Mouse (Mus musculus) activated CD4-positive, CD25-positive, alpha-beta regulatory T cell, adult 4 months (primary cell): Measurements from ENCODE around the gene Gpr39. TPM values are rescaled to one million over a fixed set of nuclear protein-coding genes. Genes with fewer than 3 reads are reported as not detected.

ENCODE experiments used
- ATAC-seq: one replicate; pipeline ENCODE4 v1.8.0; 2017
- polyA plus RNA-seq, 2 experiments: library from polyadenylated mRNA; unstranded; fragments of 100-300 nt; shearing (Covaris generic); gene quantifications; one replicate each; pipeline ENCODE4 v1.2.1; 2017

The Gpr39 gene
- polyA plus RNA-seq, 2 experiments from 2014 or later, result not detected

DNA sequence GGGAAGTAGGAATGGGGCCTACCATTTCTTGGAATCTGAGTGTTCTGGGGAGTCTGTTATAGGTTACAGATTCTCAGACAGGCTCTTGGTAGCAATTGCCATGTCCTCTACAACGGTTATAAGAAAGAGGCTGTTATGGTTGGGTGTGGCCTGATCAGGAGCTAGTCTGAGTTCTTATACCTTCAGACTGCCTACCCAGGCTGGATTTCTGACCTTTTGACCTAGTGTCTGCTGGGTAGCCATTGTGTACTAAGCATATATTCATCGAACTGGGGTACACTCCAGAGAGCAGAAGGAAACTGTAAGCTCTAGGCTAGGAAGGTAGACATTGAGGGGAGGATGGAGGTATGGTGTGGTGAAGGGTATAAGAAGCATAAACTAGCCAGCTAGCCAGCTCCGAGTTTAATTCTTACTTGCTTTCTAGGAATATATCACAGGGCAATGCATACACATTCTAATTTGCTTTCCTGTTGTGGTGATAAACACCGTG is 24.4 kb downstream of the Gpr39 start:
- ATAC-seq, result no peak

DNA sequence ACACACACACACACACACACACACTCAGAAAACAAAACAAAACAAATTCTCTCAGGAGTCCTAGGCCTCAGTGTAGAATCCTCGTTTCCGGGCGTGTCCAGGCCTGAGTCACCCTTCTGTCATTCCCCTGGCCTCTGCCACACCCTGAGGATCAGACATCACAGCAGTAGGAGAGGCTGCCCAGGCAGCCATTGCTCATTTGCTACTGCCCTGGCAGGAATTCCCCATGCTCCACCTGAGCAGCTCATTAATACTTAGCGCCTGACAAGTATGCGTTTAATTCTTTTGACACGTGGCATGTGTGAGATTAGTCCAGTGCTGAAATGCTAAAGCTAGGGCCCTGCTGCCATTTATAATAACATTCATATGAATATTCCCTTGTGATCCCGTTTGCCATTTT is 25.0 kb downstream of the Gpr39 start:
- no peak for ATAC-seq

DNA sequence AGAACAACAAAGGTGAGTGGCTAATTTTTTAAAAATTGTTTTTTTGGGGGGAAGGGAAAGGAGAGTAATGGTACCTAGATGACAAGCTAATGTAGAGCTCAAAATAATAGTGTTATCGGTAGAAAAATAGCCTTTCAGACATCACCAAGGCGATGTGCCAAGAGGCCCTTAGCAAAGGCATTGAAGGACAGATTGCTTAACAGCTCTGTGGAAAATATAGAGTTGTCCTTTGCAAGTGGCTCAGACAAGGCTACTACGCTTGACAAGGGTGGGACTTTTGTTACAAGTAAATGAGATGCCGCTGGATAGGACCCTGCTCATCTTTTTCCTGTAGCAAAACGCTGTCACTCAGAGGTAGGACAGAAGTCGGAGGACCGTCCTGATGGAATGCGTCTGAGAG is 25.5 kb downstream of the Gpr39 start:
- no peak for ATAC-seq

DNA sequence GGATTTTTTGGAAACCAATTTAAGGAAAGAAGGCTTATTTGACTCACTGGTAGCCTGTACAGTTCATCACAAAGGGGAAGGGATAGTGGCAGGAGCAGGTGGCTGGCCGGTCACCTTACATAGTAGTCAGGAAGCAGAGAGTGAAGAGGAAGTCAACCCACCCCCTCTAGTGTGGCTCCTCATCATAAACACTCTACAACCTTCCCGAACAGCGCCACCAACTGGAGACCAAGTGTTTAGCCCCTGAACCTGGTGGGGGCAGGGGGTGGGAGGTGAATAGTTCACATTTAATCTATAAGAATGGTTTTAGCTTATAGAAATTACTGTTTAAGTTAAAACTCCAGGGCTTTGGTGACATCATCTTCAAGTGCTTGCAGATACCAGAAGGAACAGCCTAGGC is 28.6 kb downstream of the Gpr39 start:
- ATAC-seq, result no peak

DNA sequence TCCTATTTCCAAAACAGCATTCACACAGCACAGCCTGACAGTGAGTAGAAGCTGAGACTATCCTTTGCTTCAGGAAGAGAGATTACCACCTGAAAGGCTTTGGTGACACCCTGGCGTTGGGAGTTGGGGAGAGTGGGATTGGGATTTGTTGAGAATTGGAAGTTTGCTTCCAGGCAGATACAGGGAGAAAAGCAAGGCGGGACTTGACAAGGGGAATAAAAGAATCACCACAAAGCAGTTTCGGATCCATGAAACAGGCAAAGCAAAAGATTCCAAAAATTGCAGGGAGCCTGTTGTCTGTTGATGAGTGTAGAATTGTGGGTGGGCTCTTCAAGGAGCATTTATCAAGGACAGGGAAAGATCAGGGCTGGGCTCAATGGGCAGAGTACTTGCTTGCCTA is 38.5 kb downstream of the Gpr39 start:
- ATAC-seq, result no peak

DNA sequence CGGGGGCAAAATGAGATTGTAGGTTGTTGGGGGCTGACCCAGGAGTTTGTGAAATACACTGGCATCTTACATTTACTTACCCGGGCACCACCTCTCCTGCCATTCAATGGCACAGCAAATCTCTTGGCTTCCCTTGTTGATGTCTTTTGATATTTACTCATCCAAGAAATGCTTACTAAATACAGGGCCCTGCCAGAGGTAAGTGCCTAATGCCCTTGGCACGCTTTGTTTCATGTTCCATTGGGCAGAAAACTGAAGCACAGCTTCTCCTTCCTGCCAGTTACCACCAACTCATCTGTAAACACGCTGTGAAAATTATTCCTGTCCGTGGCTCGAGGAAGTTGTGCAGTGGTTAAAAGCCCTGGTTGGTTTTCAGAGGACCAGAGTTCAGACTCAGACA is 39.4 kb downstream of the Gpr39 start:
- ATAC-seq, result no peak

DNA sequence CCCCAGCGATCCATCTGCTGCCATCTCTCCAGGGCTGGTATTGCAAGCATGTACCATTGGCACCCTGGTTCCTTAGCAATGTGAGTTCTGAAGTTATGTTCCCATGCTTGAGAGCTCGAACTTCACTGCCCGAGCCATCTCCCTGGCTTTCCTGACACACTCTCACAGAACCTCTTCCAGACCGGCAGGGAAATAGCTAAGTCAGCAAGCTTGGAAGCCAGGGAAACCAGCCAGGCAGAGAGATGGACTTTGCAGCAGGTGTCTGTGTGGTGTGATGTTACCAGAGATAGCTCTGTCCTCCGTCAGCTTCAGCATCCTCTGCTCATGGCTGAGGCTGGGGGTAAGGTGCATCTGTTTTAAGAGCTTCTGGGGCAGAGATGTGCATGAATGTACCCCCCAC is 41.1 kb downstream of the Gpr39 start:
- ATAC-seq, result no peak

DNA sequence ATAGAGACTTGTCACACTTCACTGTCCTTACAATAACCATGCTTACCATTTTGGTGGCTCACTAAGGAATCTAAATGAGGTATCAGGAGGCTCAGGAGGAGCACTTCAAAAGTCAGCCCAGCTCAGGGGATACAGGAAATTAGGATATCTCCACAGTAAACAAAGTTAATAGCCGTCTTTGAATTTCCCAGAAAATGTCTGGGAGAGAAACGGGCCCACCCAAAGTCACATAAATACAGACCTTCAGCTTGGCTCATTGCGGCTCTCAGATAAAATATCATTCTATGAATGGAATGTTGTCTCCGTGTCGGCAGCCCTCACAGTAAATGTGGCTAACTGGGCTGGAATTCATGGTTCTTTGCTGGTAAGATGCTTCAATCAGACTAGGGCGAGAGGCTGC is 42.3 kb downstream of the Gpr39 start:
- ATAC-seq, result no peak

DNA sequence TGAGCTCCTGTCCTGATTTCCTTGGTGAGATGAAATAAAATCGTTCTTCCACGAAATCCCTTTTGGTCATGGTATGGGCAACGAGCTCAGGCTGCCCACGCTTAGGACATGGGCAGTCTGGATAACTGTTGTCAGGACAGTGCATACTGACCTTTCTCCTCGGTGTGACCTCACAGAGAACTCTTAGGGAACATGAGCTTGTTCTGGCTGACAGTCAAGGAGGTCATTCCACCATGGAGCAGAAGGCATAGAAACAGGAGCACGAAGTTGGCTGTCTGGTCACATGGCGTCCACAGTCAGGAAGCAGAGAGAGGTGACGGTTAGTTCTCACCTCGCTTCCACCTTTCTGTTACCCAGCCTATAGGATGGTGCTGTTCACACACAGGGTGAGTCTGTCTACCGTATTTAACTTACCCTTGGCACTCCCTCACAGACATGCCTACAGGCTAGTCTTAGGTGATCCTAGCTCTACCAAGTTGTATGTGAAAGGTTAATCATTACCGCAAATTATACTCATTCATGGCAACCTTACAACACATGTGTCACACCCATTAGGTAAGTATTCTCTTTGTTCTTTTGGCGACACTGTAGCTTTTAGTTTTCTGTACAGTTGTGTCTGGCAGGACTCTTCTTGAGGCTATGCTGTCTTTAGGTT is 44.4 kb downstream of the Gpr39 start:
- ATAC-seq, result no peak

DNA sequence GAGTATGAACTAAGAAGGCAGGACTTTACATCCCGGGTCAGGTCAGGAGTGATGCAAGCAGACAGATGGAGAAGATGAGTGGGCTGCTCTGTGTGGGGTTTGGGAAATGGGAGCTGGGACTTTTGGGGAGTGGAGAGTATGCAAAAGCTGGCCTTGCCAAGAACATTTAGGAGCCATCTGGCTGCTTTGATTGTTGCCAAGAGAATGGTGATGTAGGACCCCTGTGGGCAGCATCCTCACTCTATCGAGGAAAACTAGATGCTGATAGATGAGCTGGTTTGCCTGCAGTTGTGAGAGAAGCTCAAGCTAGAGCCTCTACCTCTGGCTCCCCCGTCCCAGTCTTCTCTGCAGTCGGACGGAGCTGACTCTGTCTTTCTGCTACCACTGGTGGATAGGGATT is 47.5 kb downstream of the Gpr39 start:
- ATAC-seq, result no peak

DNA sequence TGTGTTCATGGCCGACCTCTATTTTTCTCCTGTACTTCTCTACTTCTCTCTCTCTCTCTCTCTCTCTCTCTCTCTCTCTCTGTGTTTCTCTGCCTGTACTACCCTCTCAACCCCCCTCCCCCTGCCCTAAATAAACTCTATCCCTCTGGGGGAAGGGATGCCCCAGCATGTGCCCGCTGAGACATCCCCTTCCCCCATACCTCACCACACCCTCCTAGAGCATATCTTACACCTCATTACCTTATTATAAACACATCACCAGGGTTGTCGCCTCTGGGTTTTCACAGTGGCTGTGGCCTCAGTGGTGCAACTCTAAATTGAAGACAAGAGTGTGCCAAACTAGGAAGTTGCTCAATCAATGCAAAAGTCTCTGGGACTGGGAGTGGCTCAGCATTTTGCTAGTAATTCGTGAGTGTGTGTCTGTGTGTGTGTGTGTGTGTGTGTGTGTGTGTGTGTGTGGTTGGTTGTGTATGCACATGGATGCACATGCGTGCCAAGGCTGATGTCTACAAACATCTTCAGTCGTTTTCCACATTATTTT is 52.3 kb downstream of the Gpr39 start:
- ATAC-seq, result no peak

DNA sequence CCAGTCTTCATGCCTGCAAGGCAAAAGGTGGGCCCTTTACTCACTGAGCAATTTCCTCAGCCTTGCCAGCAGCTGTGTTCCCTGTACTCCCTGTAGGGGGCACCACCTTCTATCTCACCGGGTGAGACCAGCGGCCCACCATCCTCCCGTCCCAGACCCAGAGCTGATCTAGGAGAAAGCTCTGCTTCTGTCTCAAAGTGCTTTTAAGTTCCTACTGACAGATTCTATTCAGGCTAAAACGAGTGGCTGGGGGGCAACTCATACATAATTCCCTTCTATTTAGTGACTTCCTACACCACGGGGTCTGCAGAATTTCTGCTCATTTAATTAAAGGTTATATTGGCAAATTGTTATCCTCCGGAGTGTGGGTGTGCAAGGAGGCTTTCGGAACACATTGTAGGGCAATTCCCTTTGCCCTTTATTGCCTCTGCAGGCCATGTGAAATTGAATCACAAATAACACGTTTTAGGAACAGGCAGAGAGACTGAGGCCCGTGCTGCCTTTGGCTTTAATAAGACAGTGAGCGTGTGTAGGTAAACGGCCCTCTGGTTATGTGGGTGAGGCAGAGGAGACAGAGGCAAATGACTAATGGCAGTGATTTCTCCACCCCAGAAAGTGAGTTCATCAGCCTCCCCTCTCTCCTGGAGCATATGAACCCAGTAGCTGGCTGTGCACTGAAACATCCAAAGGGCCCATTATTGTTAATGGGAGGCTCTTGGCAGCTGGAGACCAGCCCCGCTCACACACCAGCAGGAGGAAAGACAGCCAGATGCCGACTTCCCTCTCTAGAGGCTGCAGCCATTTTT is 53.1 kb downstream of the Gpr39 start:
- ATAC-seq, result no peak

DNA sequence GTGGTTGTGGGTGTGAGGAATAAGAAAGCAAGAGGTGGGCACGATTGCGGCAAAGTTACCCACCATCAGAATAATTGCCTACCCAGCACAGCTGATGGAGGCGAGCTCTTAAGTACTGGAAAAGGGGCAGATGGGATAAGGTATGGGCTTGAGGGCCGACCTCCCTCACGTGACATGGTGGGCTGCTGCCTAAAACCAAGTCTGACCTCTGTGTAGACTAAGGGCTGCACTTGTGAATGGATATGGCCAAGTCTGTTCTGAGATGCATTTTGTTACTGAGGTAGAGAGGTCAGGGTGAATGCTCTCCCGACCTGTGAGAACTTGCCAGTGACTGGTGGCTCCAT is 53.7 kb downstream of the Gpr39 start:
- ATAC-seq, result no peak

DNA sequence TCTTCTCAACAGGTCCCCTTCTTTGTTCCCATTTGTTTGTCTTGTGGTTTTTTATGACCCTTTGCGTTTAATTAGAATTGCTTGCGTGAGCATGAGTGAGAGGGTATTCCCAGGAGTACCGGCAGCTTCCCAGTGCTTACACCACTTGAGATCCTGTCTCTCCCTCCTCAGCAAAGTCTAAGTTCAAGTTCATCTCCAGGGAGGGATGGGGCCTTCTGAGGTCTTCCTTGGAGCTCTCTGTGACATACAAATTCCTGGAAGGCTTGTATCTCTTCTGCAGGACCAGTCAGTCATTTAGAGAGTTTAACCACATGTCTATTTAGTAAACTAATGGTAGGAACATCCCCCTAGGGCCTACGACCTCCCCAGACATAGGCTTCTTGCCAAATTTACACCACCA is 55.1 kb downstream of the Gpr39 start:
- ATAC-seq, result no peak

DNA sequence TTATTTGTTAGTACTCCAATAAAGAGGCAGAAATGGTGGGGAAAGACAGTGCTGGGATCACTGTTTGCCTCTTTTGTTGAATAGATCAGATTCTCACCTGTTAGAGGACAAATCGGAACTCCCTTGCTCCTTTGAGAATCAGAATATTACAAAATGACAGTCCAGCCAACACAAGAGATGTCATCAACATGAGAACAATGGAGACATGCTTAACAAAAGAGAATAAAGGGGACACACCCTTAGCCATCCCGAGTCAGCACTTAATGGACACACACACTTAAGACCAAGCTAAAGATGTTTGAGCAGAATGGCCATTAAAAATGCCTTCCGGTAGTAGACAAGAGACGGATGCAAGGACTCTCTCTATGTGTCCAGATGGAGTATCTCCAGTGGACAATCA is 68.0 kb downstream of the Gpr39 start:
- ATAC-seq, result no peak

DNA sequence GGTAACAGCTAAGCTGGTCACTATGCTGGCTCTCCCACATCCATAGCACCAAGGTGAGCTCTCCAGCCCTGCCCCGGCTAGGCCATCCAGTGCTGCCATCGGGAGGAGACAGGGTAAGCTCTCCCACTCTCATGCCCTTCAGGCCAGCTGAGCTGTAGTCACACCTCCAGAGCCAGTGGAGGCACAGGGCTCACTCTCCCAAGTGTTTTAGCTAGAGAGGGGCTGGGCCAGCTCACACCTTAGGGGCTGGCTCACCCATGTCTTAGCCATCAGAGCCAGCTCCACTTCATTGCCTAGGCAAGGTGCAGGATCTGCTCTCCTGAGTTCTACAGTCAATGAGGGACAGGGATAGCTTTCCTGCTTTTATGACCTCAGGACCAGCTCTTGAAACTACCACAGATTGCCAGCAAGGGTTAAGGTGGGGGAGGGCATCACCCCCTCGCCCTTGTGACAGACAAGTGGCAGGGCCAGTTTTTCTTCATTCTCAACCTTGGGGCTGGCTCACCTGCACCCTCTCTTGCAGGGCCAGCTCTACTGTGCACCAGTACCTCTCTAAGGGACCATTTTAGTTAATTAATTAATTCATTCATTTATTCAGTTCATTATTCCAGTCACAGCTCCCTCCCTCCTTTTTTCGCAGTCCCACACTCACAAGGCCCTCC is 78.7 kb downstream of the Gpr39 start:
- ATAC-seq, result no peak

DNA sequence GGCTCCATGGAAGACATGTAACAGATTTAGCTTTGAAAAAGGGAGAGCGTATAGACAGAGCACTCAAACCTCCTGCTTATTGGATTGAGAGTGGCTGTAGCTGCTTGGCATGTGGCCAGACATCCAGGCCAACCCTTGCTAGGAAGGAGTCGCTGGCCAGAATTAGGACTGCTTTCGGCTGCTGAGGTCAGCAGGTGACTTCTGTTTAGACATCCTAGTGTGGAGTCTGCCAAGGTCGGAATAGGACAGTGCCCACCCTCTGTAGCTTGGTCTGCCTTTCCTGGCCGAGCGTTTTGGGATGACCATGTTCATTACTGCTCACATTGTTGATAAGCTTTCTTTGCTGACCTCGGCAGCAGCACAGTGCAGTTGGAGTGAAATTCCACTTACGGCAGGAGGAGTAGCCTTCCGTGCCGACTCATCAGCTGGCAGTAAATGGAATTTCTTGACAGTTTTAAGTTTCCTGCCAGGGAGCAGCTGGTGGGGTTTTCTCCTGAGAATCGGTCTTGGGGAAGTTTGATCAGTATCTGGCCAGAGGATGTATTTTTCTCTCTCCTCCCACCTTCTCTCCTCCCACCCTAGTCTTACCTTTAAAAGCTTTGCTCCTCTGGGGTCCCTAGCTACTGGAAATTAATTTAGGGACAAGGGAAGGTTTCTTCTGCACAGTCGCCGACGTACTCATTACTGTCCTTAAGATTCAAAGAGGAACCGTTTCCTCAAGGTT is 83.3 kb downstream of the Gpr39 start:
- ATAC-seq, result no peak

DNA sequence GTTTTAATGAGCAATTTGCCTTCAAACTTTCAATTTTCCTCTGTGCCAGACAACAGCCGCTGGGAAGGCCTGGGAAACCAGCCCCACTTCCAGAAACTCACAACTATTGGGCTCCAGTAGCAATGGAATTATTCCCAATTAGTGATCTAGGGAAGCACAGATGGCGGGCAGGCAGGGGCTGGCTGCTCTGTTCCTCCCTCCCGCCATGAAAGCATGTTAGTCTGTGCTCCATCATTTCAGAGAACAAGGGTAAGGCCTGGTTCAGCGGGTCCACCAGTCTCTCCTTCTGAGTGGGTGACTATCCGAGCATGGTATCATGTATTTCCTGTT is 83.9 kb downstream of the Gpr39 start:
- no peak for ATAC-seq

DNA sequence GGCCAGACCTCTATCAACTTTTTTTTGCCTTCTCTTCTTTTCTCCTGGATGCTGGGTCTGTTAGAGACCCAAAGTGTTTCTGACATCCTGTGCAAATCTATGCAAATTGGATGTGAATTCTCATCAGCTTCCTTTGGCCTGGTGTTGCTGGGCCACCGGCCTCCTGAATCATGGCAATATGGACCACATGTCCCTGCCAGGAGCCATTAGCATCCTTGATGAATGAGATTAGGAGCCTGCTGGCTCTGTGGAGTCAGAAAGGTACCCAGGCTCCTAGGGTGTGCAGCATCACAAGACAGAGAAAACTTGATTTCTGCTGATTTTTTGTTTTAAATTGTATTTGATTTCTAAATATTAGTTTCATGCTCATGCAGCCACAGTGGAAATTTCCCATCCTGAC is 85.3 kb downstream of the Gpr39 start:
- no peak for ATAC-seq

DNA sequence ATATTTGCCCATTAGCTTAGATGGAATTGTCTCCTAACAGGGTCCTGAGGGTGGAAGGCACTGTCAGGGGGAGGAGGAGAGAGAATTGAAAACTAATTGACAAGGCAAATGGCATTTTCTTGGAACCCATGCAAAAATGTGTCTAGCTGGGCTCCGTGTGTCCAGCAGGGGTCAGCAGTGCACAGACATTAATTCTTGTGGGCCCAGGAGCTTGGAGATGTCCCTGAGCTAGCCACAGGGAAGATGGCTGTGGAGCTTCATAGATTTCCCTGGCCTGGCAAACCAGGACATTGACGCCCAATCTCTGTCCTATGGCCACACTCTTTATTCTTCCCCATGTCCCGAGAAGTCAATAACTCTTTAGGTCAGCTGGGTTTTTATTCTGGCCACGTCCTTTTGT is 113.0 kb downstream of the Gpr39 start:
- no peak for ATAC-seq

DNA sequence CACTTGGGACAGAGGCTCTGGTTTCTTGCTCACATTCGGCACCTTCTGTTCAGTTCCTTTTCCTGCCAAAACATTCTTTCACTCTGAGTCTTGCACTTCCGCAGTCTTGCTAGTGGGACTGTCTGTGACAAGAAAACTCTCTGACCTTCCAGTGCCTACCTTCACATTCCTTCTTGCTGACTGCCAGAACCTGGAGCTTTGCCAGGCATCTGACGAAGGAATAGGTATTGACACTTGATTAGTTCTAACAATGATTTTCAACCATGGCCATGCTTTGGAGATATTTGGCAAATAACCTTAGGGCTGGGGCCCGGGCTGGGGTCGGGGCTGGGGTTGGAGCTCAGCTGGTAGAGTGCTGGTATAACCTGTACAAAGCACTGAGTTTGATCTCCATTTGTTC is 123.7 kb downstream of the Gpr39 start:
- ATAC-seq, result no peak

DNA sequence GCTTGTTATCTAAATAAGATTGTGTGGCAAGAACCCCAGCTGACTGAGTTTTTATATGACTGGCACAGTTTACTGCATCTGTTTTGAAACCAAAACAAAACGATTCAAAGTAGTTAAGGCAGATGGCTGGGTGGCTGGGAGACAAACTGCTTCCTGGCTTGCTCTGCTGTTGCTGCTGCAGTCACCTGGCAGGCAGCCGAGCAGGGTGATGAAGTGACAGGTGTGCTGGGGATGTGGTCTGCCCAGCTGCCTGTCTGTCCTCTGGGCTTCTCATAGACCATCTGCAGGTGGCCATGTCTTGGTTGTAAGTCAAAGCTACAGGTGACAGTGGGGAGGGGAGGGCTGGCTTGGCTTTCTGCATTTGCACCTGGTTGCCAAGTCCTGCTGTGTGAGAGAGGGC is 131.6 kb downstream of the Gpr39 start:
- no peak for ATAC-seq

DNA sequence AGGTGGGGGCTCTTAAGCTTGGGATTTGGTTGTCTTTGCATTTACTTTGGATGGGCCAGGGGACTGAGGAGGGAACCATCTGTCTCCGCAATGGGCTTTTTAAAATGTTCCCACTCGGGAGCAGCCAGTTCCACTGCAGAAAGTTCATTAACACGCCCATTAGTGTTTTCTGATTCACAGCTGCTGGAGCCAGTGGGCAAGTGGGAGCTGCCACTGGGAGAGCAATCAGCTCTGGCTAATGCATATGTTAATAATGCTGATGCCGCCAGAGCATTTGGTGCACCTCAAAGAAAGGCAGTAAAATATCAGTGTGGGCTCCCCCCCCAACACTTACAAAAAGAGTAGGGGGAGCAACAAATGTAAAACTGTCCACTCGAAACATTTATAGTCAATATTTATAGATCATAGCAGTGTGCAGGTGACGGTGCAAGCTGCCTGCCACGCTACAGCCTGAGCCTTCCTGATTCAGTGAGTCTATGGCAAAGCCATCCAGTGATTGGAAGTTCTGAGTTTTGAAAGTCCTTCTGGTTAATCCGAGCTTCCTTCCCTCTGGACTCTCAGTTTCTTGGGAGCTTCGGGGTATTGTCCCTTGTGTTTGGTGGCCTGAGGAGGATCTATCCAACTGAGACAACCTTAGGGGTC is 136.5 kb downstream of the Gpr39 start:
- ATAC-seq, result no peak
